Mouse (Mus musculus) embryo, embryonic 10 days (tissue): ENCODE data around the gene Glis3.

Experiments
- DNase-seq: peaks from one replicate; pipeline ENCODE4 v3.0.0-alpha.2; 2015; ENCODE audit warnings: low spot score

Gene Glis3

DNA sequence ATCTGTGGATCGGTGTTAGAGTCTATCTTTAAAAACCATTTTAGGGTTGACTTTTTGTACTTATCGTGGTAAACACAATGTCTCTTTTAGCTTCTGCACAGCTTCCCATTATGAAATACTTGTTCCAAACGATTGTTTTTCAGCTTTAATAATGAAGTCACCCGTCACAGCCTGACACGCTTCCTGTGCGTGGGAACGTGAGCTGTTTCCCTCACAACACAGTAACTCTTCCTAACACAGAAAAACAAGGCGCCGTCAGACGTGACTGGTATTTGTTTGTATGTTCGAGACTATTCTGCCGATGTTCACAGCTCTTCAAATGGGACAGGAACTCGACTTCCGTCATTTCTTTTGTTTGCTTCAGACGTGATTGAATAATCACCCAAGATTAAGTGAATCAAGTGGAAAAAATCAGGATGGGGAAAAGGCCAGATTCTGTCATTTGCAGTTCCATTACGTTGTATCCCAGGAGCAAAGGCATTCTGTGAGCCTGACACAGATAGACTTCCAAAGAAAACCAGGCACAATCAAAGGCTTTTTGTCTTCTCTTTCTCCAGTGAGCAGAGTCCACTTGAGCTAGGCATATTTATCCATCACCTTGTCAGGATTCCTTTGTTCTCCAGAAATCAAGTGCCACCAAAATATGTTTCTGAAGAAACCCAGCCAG, 351.3 kb downstream of the Glis3 start:
- DNase-seq = peak; percentile 41

GRCm38 (mm10) chr19:28327536-28327935, 352.3 kb downstream of the Glis3 start:
- no peak for DNase-seq

- no peak for DNase-seq
Measured at GRCm38 (mm10) chr19:28306036-28306435, 373.8 kb downstream of the Glis3 start.

DNA sequence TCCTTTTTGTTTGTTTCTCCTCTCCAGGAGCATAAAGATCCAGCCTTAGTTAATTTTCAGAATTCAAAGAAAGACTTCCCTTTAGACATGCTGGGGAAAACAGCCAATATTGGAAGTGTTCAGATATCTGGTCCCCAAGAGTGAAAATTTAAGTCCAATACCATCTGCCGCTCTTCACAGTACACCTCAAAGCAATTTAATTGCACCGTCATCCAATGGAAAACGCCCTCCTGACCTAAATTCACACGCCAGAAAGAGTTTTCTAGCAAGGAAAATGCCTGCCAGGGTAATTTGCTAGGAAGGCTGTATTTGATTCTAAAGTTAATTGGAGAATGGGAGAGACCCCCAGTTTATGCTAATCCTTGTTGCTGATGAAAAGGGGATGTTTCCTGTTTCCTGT, 374.4 kb downstream of the Glis3 start:
- DNase-seq = no peak

DNA sequence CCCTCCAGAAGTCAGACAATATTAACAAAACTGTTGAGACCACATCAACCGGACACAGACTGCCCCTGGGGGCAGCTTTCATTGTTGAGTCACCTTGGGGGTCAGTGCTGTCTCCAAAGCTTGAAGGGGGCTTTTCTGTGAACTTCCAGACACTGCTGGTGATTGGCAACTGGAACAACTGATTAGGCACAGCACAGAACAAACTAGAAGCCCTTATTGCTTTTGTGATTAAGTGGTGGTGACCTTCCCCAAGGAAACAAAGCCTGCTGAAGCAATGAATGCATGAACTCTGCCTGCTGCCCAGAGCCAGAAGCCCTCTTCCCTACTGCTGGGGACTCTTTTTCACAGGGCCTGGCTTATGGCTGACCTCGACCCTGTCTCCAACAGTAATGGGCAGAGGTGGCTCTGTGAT, 377.0 kb downstream of the Glis3 start:
- DNase-seq = peak; percentile 77

- DNase-seq = no peak
Measured at GRCm38 (mm10) chr19:28300226-28300625, 379.7 kb downstream of the Glis3 start.

GRCm38 (mm10) chr19:28299211-28299775, 380.6 kb downstream of the Glis3 start:
- DNase-seq = no peak

- DNase-seq = no peak
Measured at GRCm38 (mm10) chr19:28298669-28299068, 381.2 kb downstream of the Glis3 start.

DNA sequence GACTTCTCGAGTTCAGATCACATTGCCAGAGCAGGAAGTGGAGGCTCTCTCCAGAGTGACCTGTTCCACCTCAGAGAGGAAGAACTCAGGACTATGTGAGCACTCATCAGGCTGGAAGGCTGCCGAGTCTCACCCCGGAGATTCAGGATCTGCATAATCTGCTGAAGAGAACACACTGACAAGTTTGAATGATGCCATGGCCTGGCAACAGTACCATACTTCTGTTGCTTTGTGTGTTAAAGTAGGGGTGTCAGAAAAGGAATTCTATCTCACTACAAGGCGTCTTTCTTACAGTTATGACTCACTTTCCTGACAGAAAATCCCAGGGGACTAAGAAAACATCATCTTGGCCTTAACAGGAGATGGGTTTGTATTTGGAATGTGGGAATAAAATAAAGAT, 388.3 kb downstream of the Glis3 start:
- no peak for DNase-seq

DNA sequence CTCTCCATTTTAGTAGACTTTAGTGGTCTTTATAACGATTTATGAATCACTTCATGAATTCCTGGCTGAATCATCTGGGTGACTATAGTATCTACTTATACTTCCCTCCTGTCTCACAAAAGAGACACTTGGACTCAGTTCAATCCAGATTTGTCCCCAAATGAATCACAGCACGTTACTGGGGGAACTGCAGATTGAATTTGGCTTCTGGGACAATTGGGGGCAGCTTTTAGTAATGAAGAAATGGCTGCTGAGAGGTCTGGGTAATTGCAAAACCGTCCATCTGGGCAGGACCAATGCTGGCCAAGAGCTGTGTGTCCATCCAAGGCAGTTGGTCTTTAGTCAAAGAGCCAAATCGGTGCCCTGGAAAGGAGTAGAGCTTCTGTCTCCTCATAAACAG, 390.4 kb downstream of the Glis3 start:
- DNase-seq = no peak

DNA sequence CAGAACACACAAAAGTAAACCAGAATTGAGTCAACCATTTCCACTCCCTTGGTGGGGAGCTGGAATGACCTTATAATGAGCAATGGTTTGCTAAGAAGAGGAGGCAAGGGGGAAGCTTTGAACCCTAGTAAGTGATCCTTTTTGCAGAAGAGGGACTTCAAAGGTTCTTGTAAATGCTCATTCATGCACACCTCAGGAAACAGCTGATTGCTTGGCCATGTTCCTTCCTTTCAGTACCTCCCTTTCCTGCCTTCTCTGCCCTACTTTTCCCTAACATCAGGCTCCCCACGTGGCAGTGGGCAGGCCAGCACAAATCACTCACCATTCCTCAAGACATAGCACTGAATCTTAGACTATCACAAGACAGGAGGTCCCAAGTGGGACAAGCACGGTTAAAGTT, 392.4 kb downstream of the Glis3 start:
- DNase-seq = no peak

DNA sequence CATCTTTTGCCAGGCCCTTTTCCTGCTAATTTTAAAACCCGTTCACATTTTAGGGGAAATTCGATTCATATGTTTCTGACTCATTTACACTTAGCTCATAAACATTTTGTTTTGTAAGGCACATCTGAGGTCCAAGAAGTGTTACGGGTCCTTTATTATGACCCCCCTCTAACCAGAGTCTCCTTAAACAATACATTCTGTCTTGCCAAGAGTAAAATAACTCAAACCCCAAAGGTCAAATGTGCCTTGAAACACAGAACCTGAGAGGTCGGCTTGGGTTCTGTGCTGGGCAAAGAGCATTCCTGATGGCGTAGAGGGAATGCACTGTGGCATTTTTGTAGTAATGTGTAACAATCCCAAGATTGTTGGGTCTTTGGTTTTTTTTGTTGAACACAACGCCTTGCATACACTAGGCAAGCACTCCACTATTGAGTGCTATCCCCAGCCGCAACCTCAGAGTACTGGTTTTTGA, 395.7 kb downstream of the Glis3 start:
- no peak for DNase-seq

- DNase-seq = no peak
Measured at GRCm38 (mm10) chr19:28283241-28284097, 396.4 kb downstream of the Glis3 start.

- DNase-seq = no peak
Measured at GRCm38 (mm10) chr19:28281405-28281804, 398.5 kb downstream of the Glis3 start.

GRCm38 (mm10) chr19:28277104-28277503, 402.8 kb downstream of the Glis3 start:
- DNase-seq = peak; percentile 39

- no peak for DNase-seq
Measured at GRCm38 (mm10) chr19:28274501-28274900, 405.4 kb downstream of the Glis3 start.

DNA sequence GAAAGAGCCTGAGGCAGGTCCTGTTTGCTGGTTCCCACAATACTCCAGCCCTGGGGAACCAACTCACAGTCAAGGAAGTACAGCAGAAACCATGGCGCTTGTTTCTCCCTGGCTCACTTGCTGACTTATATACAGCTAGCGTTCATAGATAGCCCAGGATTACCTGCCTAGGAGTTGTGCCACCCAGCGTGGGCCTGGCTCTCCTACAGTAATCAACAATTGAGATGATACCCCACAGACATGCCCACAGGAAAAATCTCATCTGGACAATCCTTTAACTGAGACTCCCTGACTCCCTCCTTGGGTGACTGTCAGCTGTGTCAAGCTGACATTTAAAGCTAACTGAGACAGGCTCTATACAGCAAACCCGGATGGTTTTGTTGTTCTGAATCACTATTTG, 405.9 kb downstream of the Glis3 start:
- no peak for DNase-seq

DNA sequence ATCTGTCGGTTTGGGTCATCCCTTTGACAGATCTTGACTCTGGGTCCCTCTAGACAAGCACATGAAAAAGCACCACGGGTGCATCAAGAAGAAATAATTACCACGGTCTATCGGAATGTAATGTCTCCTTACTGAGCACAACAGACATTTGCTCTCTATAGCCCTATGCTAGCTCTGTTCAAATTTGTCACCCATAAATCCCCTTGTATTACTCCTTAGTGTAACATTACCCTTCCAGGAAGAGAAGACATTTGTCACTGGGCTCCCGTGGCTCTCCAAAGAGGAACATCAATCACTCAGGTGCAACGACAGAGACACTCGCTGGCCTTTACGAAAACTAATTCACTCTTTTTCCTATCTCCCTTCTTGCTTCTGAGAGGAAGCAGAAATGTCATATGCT, 413.0 kb downstream of the Glis3 start:
- no peak for DNase-seq

- DNase-seq = no peak
Measured at GRCm38 (mm10) chr19:28265776-28266175, 414.1 kb downstream of the Glis3 start.

- DNase-seq = no peak
Measured at GRCm38 (mm10) chr19:28258907-28259675, 420.8 kb downstream of the Glis3 start.

DNA sequence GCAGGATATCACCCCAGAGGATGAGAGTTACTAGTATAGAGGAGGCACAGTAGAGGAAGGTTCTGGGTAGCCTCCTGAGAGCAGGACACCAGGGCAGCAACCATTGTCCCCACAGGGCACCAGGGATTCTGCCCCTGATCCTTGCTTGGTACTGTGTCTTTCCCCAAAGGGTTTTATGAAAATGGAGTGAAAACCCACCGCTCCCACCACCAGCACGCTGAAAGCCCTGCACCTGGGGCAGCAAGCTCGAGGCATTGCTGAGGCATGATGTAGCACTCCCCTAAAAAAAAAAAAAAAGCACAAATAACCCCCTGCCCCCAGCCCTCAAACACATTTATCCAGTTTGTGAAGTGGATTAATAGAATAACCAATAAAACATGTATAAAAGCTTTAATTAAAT, 421.4 kb downstream of the Glis3 start:
- DNase-seq = no peak

- no peak for DNase-seq
Measured at GRCm38 (mm10) chr19:28247345-28247744, 432.5 kb downstream of the Glis3 start.
